Mouse (Mus musculus) kidney, adult 2 months (tissue): ENCODE data around the gene Lipc.

Experiments used
- CTCF ChIP-seq: fragments of 200-500 bp; conservative IDR thresholded peaks from 2 replicates; pipeline ENCODE4 v1.5.1; 2011; ENCODE audit warnings: low read depth, mild to moderate bottlenecking, control low read depth, low read length, moderate library complexity, mixed read lengths; ENCODE audit not compliant: insufficient read depth, insufficient read length
- POLR2A ChIP-seq: fragments of 200-500 bp; IDR thresholded peaks from one replicate; pipeline ENCODE4 v1.6.1; 2011; ENCODE audit warnings: low read depth, low read length, control low read depth

GRCm38 (mm10) chr9:70938134-70938533 is 13.9 kb downstream of the Lipc start:
- TF ChIP-seq CTCF, result no peak
- TF ChIP-seq POLR2A, result no peak
